Mouse (Mus musculus): ENCODE results near the gene Gk.

GRCm38 (mm10) chrX:85804706-85805376, 28.2 kb upstream of the Gk start:
- TF ChIP-seq CTCF (IDR thresholded peaks at IDR 0.05; ENCODE audit: low read depth, low read length): no peak
- TF ChIP-seq POLR2A (IDR thresholded peaks at IDR 0.05; ENCODE audit: extremely low read depth, insufficient read depth, low read length): no peak
